Mouse (Mus musculus): ENCODE measurements around the gene 6030468B19Rik.

6030468B19Rik gene

GRCm38 (mm10) chr11:117778851-117779433 lies 18.5 kb upstream of the 6030468B19Rik start:
- in situ Hi-C loops (cut with MboI, MseI): no loop called here

GRCm38 (mm10) chr11:117779434-117780198 lies 17.8 kb upstream of the 6030468B19Rik start:
- in situ Hi-C loops (cut with MboI, MseI): no loop called here

- in situ Hi-C loops (cut with MboI, MseI): no loop called here
Measured at GRCm38 (mm10) chr11:117780199-117780515, 17.3 kb upstream of the 6030468B19Rik start.

- in situ Hi-C loops (cut with MboI, MseI): no loop called here
Measured at GRCm38 (mm10) chr11:117780582-117781111, 16.8 kb upstream of the 6030468B19Rik start.

- in situ Hi-C loops (cut with MboI, MseI): no loop called here
Measured at GRCm38 (mm10) chr11:117781199-117781821, 16.1 kb upstream of the 6030468B19Rik start.

GRCm38 (mm10) chr11:117781993-117782704 lies 15.3 kb upstream of the 6030468B19Rik start, which contains the start of the genes Tmc8 and Tmc6:
TSS of gene Tmc8 (plus strand) at chr11:117782076.
TSS of gene Tmc6 (minus strand) at chr11:117782198.
- in situ Hi-C loops (cut with MboI, MseI): no loop called here

GRCm38 (mm10) chr11:117782705-117783034 lies 14.8 kb upstream of the 6030468B19Rik start:
- in situ Hi-C loops (cut with MboI, MseI): no loop called here

- in situ Hi-C loops (cut with MboI, MseI): no loop called here
Measured at GRCm38 (mm10) chr11:117783089-117783488, 14.4 kb upstream of the 6030468B19Rik start.

- in situ Hi-C loops (cut with MboI, MseI): no loop called here
Measured at GRCm38 (mm10) chr11:117783683-117784309, 13.7 kb upstream of the 6030468B19Rik start.

GRCm38 (mm10) chr11:117786294-117786693 lies 11.2 kb upstream of the 6030468B19Rik start:
- in situ Hi-C loops (cut with MboI, MseI): loop anchor here (5.0 kb wide), 1 partner anchor 74 kb away; no protein-coding TSS in a partner anchor

GRCm38 (mm10) chr11:117788481-117788880 lies 9.0 kb upstream of the 6030468B19Rik start:
- in situ Hi-C loops (cut with MboI, MseI): loop anchor here (5.0 kb wide), 1 partner anchor 76 kb away; no protein-coding TSS in a partner anchor

- in situ Hi-C loops (cut with MboI, MseI): no loop called here
Measured at GRCm38 (mm10) chr11:117790286-117790685, 7.2 kb upstream of the 6030468B19Rik start.

GRCm38 (mm10) chr11:117790703-117791440 lies 6.6 kb upstream of the 6030468B19Rik start:
- in situ Hi-C loops (cut with MboI, MseI): no loop called here

- in situ Hi-C loops (cut with MboI, MseI): no loop called here
Measured at GRCm38 (mm10) chr11:117791441-117791761, 6.1 kb upstream of the 6030468B19Rik start.

- in situ Hi-C loops (cut with MboI, MseI): no loop called here
Measured at GRCm38 (mm10) chr11:117792281-117792888, 5.1 kb upstream of the 6030468B19Rik start.

- in situ Hi-C loops (cut with MboI, MseI): no loop called here
Measured at GRCm38 (mm10) chr11:117794035-117794551, 3.4 kb upstream of the 6030468B19Rik start.

- in situ Hi-C loops (cut with MboI, MseI): no loop called here
Measured at GRCm38 (mm10) chr11:117796954-117797353, 506 bp upstream of the 6030468B19Rik start.

GRCm38 (mm10) chr11:117798160-117798541 lies 691 bp downstream of the 6030468B19Rik start:
- in situ Hi-C loops (cut with MboI, MseI): no loop called here

GRCm38 (mm10) chr11:117799174-117799573 lies 1.7 kb downstream of the 6030468B19Rik start:
- in situ Hi-C loops (cut with MboI, MseI): no loop called here

GRCm38 (mm10) chr11:117800038-117800437 lies 2.6 kb downstream of the 6030468B19Rik start:
- in situ Hi-C loops (cut with MboI, MseI): loop anchor here (25.0 kb wide), 1 partner anchor 1413 kb away; no protein-coding TSS in a partner anchor
